Mouse (Mus musculus): ENCODE results near the gene Sppl3.
A peak's percentile ranks its signal among the peaks of the same experiment; 100 is the strongest.
"Not testable (repeated sequence)": the region's sequence is repeated elsewhere in the genome, so short reads cannot be mapped to it uniquely, and the experiment has no call there.

Gene Sppl3

DNA sequence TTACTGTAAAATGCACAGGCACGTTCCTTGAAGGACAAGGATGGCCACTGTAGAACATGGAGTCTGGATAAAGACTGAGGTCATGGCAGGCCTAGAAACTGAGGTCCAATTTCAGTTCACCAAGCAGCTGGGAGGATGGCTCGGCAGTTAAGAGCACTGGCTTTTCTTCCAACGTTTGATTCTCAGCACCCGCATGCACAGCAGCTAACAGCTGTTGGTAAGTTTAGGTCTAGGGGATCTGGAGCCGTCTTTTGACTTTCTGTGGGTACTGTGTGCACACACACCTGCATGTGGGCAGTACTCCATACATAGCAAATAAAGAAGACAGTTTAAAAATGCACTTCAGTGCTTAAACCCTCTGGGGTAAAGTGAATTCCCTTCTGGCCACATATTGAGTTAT lies 70.7 kb downstream of the Sppl3 start:
- no peak for DNase-seq

DNA sequence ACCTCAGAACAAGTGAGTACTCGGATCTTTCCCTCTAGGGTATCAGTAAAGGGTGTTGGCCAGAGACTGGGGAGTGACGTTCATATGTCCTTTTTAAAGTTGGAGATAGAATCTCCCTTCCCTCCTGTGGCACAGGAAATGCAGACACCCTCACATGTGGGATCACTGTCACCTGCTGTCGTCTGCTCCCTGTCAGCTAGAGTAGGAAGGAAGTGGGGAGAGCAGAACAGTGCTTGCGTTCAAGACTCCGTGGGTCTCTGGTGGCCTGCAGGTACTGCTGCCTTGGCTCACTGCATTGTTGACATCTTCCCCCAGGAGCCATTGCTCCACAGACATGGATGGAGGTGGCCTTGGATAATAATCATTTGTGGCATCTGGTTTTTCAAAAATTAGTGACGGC lies 72.6 kb downstream of the Sppl3 start:
- DNase-seq, result no peak

DNA sequence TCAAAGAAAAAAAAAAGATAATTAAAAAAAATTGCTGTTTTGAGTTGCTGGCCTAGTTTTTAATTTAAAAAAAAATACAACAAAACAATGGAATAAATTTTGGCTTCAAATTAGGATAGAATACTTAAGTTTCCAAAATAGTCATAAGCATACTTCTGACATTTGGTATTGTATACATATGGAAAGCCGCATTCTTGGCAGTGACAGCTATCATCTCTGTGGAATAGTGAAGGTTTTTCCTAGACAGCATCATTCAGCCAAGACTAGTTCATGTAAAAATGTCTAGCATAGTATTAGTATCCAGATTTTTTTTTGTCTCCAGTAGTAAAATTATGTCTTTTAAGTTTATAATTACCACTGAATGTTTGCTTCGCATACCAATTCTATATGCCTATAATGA lies 74.7 kb downstream of the Sppl3 start:
- DNase-seq, result no peak

DNA sequence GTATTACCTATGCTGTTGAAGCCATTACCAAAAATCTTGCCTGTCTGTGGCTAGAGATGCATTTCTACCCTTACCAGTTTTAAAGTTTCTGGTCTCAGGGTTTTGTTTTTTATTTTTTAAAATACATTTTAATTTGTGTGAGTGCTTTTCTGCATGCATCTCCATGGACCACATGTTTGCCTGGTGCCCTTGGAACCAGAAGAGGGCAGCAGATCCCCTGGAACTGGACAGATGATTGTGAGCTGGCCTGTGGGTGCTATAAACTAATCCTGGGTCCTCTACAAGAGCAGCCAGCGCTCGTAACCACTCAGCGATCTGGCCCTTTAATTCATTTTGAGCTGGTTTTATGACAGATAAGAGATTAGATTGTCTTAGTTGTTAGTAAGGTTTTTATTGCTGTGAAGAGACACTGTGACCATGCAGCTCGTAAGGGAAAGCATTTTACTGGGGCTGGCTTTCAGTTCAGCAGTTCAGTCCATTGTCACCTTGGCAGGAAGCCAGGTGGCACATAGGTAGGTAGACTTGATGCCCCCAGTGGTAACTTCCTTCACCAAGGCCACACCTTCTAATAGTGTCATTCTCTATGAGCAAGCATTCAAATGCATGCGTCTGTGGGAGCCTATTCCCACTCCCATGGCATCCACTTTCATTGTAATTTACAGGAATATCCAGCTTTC lies 78.8 kb downstream of the Sppl3 start:
- DNase-seq, result no peak

DNA sequence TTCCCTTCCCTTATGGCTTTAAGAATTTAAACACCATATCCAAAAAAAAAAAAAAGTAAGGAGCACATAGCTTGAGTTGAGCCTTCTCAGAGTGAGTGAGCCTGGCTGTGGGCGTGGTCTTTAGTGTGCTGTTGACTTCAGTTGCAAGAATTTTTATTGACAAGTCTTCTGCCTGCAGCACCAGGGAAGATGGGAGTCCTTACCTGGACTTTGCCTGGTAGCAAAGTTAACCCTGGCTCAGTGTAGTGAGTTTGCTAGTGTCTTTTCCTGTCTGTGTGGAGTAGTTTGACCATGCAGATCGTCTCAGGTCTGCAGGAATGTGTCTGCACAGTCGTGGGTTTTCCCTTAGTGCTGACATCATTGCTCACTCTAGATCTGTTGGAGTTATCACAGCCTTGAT lies 80.1 kb downstream of the Sppl3 start:
- DNase-seq, result no peak

DNA sequence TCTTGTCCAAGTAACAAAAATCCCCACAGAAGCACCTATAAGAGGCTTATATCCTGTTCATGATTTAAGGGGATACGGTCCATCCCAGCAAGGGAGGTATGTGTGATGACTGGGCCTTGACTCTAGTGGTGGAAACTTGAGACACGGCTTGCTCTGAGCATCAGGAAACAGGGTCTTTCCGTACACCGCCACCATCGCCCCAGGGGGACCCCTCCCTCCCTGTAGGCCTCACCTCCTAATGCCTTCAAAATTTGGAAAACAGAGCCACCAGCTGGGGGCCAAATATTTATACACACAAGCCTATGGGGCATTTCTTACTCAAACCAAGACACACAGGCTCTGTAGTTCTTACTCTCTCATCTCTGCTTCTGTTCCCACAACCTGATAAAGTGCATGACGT lies 80.8 kb downstream of the Sppl3 start:
- no peak for DNase-seq

DNA sequence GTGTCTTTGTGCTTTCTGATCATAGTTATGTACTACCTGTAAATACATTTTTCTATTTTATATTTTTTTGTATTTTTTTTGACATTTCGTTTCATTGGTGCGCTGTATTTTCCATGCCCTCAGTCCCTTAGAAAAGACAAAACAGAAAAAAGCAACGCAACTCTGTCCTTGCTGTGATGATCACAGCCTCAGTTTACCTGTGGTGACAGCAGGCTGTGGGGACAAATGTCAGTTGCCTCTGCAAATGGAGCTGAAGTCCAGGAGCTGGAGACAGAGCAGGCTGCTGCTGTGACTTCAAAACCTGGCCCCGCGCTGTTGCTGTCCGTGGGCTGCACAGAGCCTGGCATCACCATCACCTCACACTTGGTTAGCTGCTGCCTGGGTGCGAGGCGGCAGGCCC lies 87.3 kb downstream of the Sppl3 start, which contains the start of gene Gm10401:
Gene Gm10401, minus strand, starts transcription at position 101 of the 400 bp plus-strand sequence.
- DNase-seq, result no peak

DNA sequence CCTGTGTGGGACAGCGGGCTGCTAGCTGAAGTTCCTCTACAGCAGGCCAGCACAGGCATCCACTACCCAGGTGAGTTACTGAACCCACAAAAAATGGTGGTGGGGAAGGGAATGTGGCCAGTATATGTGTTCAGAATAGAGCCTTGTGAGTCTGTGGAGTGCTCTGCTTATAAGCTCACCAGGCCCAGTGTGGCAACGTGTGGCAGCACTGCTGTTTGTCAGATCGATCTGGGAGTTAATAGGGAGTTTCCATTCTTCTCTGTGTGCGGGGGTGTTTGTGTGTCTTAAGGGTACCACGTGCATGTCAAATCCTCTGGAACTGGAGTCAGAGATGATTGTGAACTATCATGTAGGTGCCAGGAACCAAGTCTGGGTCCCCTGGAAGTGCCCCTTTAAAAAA lies 88.6 kb downstream of the Sppl3 start:
- no peak for DNase-seq

DNA sequence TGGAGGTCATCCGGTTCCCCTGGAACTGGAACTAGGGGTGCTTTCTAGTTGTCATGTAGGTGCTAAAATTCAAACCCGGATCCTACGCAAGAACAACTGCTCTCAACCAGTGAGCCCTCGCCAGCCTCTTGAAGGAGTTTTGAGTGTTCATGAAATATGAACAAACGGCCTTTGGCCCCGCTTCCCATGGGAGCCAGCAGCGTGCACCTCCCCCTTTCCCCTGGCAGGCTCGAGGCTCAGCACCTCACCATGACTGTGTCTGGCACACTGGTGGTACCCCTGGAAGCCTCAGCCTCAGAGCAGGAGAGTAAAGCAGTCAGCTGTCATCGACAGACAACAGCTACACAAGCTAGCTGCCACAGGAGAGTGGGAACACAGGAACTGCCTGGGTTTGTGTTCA lies 89.1 kb downstream of the Sppl3 start:
- DNase-seq, result no peak

DNA sequence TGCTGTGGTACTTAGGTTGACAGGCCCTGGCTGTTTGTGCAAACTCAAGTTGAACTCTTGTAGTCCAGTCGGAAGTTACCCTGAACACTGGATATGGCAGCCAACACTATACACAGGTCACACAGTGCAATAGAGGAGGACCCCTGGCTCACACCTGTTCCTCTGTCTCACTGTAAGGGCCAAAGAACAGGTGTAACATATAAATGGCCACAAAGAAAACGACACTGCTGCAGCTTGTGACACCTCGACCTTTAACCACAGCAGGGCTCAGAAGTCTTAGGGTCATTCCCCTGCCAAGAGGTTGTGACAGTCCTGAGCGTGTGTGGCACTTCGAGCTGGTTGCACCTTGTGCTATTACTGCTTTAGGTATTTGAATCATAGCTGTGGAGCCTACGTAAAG lies 89.5 kb downstream of the Sppl3 start:
- no peak for DNase-seq

DNA sequence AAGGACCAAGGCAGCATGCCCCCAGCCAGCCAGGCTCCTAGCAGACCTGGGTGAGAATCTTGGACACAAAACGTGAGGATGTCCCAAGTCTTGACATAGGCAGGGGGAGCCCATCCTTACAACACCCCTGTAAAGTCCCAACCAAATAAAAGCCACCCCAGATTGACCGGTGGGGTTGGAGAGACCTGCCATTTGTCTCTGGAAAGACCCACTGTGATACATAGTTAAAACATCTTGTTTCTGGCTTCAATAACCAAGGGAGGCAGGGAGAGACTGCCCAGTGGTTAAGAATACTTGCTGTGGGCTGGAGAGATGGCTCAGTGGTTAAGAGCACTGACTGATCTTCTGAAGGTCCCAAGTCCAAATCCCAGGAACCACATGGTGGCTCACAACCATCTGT lies 91.3 kb downstream of the Sppl3 start:
- DNase-seq, result no peak

DNA sequence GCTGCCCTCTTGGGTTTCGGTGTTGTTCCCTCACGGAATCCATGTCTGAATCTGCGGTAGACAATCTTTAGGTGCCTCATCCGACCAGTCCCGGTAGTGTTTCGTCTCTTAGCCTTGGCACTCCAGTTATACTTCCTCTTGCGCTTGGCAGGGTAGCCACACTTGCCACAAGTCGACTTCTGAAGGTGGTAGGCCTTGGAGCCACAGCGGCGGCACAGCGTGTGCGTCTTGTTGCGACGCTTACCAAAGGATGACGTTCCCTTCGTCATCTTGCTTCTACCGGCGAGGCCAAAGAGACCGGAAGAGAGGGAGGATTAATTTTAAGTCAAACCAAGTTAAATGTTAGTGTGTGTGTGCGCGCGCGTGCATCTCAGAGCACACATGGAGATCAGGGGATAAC lies 92.3 kb downstream of the Sppl3 start:
- not testable (repeated sequence) for DNase-seq

DNA sequence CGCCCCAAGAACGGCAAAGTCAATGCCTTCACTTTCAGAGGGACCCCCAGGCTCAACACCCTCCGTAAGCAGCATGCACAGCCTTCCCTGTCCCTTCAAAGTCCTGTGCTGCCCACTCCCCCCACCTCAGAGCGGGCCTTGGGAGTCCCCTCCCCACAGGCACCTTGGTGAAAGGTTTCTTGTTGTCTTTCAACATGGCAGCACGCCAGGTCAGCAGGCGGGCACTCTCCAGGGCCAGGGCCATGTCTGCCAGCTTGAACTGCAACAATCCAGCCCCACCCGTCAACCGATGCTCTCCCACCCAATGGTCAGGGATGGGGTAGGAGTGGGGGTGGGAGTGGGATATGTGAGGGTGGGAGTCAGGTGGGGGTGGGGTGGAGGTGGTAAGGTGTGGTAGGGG lies 100.2 kb downstream of the Sppl3 start:
- no peak for DNase-seq

DNA sequence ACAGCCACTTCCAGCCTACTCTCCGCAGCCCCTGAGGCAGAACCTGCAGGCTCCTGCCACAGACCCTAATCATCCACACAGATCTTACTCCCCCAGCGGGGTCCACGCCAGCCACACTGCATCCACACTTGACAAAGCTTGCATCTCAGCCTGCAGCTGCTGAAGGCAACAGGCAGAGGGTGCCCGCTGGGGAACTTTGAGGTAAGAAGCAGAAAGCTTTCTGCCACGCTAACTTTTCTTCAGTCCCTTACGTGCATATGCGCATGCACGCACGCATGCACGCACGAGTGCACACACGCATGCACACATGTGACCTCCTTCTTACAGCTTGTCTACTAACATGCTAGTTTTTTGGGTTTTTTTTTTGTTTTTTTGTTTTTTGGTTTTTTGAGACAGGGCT lies 102.3 kb downstream of the Sppl3 start:
- DNase-seq, result no peak

DNA sequence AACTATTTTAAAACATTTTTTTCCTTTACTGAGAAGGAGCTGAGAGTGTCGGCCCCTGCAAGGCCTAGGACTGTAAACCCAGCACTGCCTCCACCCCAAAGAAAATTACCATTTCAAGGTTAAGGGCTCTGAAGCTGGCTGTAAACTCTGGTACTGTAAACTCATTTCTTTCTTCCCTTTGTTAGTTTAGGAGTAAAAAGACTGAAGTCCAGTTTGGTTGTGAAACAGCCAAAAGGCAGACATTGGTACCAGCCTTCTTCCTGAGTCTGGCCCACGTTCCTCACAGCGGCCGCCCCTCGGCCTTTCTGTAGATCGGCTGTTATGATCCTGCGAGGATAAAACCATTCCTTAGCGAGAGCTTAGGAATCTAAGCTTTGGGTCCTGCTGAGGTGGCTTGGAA lies 103.6 kb downstream of the Sppl3 start:
- no peak for DNase-seq

DNA sequence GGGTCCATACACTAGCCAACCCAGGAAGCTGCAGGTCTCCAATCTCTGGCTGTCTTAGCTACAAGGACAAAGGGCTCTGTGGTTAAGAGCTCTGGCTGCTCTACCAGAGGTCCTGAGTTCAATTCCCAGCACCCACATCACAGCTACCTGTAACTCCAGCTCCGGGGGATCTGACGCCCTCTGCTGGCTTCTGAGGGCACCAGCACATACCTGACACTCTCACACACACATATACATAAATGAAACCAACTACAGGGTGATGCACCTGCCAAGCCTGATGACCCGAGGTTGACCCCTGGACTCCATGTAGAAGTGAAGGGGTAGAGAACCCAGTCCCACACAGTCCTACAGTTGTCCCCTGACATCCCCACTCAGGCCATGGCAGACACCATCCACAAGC lies 105.5 kb downstream of the Sppl3 start:
- no peak for DNase-seq

DNA sequence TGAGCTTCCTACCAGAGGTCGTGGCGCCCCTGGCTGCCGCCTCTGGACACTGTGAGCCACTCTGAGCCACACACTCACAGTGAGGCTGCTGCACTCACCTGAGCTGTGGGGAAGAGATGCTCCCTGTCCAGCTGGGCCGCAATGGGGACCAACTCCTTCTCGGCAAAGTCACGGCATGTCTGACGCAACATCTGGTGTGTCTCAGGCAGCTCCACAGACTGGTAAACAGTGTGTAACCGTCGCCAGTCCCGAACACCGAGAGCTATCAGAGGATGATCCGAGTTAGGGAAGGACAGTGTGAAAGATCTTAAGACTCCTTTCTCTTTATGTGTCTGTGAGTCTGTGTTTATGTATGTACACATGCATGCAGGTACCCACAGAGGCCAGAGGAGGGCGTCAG lies 106.5 kb downstream of the Sppl3 start:
- no peak for DNase-seq

DNA sequence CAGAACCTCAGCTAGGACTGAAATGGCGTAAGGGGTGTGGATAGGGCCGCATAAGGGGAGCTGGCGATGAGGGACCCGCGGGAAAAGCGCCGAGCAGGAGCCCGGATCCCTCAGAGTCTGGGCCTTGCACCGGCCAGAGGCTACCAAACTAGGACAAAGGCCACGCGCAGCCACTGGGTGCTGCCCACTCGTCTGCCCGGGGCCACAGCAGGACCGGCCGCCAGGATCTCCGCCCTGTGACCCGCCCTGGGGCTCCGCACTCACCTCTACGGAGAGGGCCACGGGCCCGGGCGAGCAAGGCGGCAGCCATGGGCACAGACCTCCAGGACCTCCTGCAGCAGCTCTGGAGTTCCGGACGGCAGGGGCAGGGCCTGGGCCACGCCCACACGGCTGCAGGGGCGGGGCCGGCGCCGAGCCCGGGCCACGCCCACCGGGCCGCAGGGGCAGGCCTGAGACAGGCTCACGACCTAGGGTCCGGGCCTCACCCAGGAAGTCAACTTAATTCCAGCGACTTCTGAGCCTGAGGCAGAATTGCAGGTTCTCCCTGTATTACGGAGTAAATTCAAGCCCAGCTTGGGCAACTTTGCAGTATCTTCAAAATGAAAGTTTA lies 108.1 kb downstream of the Sppl3 start, which contains the start of gene Acads:
Gene Acads, minus strand, starts transcription at position 386 of the 610 bp plus-strand sequence.
- peak; percentile 48 to 62 for DNase-seq

DNA sequence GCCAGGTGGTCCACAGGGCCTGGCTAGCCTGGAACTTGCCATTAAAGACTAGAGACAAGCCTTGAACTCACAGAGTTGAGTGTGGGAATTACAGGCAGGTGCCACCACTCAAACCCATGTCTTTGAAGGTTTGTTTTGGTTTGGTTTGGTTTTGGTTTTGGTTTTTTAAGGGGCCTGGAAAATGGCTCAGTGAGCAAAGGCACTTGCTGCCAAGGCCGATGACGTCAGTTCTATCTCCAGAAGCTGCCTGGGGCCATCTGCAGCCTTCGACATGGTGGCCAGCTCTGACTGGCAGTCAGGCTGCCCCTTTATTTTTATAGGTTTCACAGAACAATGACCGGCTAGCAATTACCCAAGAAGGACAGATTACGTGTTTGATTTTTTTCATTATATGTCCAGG lies 110.0 kb downstream of the Sppl3 start:
- peak; percentile 69 to 77 for DNase-seq

DNA sequence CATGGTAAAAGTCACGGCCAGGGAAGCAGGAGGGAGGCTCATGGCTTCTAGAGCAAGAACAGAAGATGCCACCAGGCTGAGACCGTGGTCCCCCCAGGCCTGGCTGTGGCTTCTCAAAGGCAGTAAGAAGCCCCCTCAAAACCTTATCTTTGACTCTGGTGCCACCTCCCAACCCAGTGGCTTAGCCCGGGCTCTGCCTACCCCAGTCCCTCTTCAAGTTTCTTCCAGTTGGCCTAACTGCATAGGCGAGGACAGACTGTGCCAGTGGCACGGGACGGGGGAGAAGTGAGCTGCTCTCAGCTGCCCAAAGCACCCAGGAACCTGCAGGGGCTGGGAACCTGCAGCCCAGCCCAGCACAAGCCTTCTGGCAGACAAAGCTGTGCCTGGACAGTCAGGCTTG lies 113.8 kb downstream of the Sppl3 start:
- no peak for DNase-seq

DNA sequence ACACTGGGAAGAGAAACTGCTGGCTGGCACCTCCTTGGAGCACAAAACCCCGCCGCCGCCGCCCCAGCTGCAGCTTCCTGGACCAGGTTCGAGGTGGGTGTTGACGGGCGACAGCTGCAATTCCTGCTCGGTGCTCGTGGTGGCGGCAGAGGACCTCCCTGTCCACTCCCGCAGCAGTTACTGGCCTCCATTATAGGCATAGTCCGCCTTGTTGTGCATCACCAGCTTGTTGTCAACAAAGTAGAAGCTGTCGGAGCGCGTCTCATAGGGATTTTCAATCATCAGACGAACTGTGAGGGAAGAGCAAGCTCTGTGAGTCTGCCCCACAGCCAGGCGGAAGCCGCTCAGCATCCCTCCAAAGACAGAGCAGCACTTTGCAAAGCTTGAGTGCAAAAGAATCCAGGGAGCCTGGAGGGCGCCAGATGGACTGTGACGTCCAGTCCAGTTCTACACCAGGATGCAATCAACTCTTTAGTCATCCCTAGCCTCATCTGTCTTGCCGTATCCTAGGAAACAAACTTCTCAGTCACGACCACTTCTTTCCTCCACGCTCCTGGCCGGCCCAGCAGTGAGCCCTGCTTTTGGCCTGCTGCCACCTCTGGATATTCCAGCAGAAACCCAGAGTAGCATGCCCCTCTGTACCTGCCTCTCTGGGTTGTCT lies 114.4 kb downstream of the Sppl3 start:
- peak; percentile 93 for DNase-seq

DNA sequence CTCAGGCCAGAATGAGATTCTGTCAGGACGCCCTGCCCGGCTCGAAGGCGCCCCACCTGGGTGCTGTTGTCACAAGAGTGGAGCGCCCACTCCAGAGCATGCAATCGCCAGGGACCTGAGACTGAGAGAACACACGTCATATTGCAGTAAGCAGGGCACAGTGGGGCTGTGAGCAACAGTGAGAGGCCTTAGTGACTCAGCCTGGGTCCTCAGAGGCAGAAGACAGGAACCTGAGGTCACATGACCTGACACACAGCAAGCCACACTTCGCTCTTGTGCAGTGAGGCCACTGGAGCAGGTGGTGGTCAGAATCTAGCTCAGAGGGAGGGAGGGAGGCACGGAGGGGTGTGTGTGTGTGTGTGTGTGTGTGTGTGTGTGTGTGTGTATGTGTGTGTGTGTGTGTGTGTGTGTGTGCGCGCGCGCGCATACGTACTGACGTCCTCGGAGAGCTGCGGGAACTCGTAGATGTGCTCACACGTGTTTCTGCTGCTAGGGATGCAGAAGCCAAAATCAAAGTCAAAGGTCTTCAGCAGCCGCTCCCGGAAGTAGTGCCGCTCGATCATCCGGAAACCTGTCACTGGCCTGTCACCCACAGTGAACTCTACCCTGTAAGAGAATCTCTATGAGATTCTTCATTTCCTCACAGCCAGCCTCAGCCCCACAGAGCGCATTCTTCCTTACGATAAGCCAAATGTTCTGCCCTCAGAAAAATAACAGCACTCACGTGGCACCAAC lies 115.8 kb downstream of the Sppl3 start:
- no peak for DNase-seq

DNA sequence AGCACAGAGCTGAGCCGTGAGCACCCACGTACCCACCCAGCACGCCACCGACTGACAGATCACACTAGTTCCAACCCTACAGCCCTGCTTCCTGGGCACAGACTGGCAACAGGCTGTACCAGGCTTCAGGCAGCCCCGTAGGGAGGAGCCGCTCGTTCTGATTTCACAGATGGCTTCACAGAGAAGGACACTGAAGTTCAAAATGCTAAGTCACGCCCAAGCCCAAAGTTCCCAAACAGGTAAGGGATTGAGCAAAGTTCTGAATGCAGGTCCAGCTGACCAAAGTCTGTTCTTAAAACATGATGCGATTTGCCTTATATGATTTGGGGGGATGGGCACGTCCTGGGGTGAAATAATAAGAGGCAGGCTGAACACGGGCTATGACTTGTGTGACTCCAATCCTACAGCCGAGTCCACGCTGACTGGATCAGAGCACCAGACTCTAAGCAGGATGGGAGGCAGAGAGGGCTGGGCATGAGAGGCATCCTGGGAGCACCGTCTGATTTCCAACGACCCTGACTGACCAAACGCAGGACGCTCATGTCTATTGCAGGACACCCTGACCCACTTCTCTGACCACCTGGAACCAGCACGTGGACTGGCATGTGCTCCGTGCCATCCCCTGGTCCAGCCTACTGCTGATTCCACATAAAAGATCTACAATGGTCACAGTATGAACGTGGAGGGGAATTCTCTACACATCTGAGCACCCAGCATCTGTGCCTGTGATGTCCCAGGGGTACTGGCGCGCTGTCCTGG lies 116.7 kb downstream of the Sppl3 start:
- DNase-seq, result peak in 1 of 2 experiments; percentile 42

All from cerebellum, postnatal 14 days (tissue).